Mouse (Mus musculus) layer of hippocampus, adult 8-10 months (tissue): Measurements from ENCODE around the gene Tnik. TPM values are rescaled to one million over a fixed set of nuclear protein-coding genes. Genes with fewer than 3 reads are reported as not detected.

Source experiments
- DNase-seq, 2 experiments: peaks; one replicate each; pipeline ENCODE4 v3.0.0; 2022; ENCODE audit warnings: low spot score in 2 of 2
- total RNA-seq, 4 experiments: library from RNA; stranded (reverse); gene quantifications; 2 replicates each; pipeline ENCODE4 v1.2.4; 2022

The Tnik gene
- total RNA-seq, 4 experiments from 2014 or later, result 174 to 209 (median 197) TPM

DNA sequence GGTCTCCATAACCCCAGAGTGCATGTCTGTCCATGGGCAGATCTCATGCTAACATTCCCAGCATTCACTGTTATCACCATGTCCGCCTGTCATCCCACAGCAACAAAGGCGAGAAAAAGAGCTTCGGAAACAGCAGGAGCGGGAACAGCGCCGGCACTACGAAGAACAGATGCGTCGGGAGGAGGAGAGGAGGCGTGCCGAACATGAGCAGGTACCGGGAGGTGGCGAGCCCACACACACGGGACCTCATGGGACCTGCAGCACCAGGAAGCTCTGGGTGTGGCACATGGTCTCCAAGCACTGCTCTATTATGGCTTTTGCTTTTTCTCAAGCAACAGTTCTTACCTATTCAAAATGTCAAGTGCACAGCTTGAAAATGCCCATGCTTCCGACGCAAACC lies 330.9 kb downstream of the Tnik start:
- no peak for DNase-seq

GRCm38 (mm10) chr3:28599476-28599875 lies 336.5 kb downstream of the Tnik start:
- no peak for DNase-seq

DNA sequence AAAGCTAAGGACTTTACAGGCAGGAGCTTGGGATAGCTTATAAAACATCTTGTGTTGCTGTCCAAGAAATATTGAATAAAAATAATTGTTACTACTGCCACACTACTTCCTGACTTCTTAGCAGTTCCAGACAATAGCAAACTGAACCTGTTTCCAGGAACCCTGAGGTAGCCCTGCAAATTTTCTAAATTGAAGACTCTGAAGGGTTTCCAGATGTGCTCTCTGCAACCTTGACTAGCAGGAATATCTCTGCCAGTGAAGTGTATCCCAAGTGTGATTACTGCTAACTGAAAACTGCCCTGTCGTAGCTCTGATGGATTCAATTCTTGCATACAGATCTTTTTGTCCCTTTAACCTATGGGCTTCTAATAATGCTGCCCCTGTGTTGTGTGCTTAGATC lies 343.7 kb downstream of the Tnik start:
- DNase-seq, result no peak

GRCm38 (mm10) chr3:28612330-28612729 lies 349.3 kb downstream of the Tnik start:
- DNase-seq, result peak in 1 of 2 experiments; percentile 49

DNA sequence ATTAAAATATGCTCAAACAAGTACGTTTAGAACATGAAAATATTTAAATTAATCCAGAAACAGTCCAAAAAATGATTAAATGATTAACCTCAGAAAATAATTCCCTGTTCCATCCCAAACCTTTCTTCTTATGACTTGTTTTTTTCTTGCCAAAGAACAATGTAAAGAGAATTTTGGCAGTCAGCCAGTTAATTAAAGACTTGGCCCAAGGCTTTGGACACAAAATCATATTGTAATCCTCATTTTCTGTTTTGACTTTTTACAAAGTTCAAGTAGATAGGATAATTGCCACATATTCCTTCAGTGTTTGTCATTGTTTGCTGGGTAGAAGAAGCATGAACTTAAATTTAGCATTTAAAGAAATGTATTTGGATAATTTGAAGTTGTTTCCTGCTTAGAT lies 353.4 kb downstream of the Tnik start:
- no peak for DNase-seq

GRCm38 (mm10) chr3:28617008-28617627 lies 354.1 kb downstream of the Tnik start:
- DNase-seq, result no peak

DNA sequence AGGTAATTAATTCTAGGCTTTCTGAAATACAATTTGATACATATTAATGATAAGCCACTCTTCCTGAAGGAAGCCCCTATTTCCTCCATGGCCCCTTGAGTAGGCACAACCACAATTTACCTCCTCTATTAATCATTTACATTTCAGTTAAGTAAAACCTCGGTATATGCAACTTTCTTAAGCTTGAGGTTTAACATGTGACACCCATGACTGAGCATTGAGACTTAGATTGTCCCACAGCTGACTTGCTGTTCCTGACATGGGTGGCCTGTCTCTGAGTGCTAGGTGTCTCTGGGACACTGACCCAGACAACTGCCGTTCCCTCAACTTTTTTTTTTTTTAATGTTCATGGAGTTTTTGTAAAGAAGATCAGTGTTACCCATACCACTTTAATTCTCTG lies 358.8 kb downstream of the Tnik start:
- DNase-seq, result no peak

DNA sequence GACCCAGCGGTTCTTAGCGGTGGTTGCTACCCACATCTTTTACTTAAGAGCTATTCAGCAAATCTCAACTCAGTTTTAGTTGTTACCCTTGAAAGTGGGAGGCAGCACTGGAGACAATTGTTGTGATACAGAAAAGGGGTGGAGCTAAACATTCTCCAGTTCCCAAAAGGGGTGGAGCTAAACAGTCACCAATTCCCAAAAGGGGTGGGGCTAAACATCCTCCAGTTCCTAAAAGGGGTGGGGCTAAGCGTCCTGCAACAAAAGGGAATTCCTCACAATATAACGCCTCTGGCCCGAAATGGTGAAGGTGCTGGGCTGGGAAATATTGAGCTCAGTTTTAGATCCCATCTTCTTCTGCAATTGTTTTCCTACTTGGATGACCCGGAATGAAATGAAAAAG lies 363.8 kb downstream of the Tnik start:
- no peak for DNase-seq

GRCm38 (mm10) chr3:28636778-28637177 lies 373.8 kb downstream of the Tnik start:
- DNase-seq, result no peak

DNA sequence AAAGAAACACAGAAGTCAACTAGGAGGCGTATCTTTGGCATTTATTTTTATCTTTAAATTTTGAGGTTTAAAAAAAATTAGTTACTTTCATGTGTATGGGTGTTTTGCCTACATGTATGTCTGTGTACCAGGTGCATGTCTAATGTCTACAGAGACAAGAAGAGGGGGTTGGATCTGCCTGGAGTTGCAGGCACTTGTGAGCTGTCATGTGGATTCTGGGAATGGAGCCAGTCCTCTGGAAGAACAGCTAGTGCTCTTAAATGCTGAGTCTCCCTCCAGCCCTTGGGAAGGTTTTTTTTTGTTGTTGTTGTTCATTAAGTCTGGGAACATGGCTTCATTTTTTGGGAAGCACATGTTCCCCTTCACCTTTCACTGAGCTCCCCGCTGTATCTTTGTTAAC lies 375.9 kb downstream of the Tnik start:
- peak; percentile 26 to 44 for DNase-seq

- DNase-seq, result no peak
Observed at GRCm38 (mm10) chr3:28643252-28643947, 380.4 kb downstream of the Tnik start.

DNA sequence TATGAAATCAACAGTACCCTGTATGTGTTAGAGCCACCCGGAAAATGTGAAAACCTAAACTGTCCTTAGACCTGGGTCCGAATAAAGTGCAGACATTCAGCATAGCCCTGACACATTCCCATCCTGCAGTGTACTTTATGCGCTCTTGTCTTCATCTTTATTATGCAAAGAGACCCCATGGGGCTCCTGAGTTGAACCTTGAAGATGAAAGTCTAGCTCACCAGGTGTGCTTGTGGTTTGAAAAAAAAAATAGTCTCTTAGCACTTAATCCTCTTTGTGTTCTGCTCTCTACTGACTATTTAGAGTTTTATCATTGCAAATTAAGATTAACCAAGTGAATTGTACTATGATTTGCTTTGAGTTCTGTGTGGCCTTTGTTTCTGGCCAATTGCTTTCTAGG lies 389.6 kb downstream of the Tnik start:
- DNase-seq, result no peak

- DNase-seq, result no peak
Observed at GRCm38 (mm10) chr3:28653043-28653442, 390.0 kb downstream of the Tnik start.

DNA sequence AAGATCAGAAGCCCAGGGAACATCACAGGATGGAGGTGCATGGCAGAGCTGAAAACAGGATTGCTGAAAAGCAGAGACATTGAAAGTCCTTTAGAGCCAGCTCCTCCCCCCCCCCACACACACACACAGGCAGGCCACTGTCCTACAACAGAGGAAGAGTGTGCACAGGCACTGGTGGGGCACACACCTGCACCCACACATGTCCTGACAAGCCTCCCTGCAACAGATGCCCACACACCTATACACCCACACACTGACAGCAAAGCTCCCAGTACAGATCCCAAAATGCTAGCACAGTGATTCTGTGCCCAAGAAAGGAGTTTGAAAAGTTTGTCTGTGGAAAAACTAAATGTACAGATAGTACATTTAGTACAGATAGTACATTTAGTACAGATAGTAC lies 391.7 kb downstream of the Tnik start:
- no peak for DNase-seq

- no peak for DNase-seq
Observed at GRCm38 (mm10) chr3:28658349-28658748, 395.3 kb downstream of the Tnik start.

- no peak for DNase-seq
Observed at GRCm38 (mm10) chr3:28680851-28681250, 417.8 kb downstream of the Tnik start.

- no peak for DNase-seq
Observed at GRCm38 (mm10) chr3:28681866-28682265, 418.9 kb downstream of the Tnik start.

DNA sequence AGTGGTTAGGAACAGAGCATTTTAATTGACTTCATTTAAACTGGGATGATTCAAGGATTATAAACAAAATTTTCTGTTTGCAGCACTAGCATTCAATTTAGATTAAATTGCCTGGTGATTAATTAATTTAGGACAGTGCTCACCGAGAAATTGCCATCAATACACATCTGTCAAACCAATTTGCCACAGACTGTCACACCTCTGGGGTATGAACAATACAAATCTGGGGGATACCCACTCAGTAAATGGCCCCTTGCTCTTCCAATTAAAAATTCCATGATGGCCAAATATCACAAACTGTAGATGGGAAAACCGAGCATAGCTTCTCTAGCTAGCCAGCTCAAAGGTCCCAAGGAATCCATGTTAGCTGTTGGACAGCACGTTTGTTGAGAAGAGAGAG lies 419.4 kb downstream of the Tnik start:
- no peak for DNase-seq

DNA sequence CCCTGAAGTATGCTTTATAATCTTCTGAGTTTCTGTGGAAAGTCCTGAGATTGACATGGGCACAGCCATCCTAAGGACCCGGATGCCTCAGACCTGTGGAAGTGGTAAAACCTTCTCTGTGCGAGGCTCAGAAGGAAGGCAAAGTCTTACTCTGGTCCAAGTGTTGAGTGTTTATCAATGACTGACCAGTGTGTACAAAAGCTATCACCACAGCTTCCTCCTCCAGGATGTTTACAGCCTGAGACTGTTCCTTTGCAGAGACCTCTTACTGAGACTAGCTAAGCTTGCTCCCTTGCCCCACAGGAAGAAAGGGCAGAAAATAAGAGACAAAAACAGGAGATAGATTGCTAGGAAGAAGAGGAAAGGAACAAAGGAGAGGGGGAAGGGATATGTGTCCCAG lies 422.5 kb downstream of the Tnik start:
- DNase-seq, result no peak

DNA sequence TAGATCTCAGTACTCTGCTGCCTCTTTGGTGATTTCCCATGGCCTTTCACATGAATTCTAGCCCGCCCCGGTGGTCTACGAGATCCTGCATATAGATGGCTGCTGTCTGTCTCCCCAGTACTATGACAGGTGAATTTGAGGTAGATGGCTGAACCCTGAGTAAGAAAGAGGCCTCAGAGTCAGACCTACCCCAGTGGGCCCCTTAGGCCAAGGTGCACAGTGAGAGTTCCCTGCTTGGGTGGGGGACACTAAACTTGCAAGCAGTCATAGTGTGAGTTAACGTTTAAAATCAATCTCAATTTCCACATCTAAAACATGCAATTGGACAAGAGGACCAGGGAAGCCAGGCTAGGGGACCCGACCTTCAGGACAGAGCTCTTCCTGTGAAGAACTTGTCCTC lies 431.8 kb downstream of the Tnik start:
- no peak for DNase-seq

- DNase-seq, result no peak
Observed at GRCm38 (mm10) chr3:28695608-28696007, 432.6 kb downstream of the Tnik start.

GRCm38 (mm10) chr3:28696162-28696561 lies 433.1 kb downstream of the Tnik start:
- no peak for DNase-seq

DNA sequence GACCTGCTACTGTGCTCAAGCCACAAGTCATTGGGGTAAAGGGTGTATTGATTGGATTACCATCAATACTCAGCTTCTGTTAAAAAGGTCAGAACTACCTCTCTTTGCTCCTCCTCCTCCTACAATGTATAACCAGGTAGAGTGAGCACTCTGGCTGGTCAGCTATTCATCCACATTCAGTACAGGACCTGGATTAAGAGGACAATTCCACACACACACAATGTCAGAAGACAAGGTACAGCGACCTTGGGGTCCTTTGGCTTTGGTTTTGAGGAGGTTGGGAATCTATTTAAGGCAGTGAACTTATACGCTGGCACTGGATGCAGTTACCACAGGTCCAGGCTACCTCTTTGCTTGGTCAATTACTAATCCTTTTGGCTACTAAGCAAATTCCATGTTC lies 434.8 kb downstream of the Tnik start, which contains the start of gene Slc2a2:
Slc2a2 (plus strand) TSS at position 107 of the 400 bp plus-strand sequence.
- no peak for DNase-seq
